In the genomic region with DNA sequence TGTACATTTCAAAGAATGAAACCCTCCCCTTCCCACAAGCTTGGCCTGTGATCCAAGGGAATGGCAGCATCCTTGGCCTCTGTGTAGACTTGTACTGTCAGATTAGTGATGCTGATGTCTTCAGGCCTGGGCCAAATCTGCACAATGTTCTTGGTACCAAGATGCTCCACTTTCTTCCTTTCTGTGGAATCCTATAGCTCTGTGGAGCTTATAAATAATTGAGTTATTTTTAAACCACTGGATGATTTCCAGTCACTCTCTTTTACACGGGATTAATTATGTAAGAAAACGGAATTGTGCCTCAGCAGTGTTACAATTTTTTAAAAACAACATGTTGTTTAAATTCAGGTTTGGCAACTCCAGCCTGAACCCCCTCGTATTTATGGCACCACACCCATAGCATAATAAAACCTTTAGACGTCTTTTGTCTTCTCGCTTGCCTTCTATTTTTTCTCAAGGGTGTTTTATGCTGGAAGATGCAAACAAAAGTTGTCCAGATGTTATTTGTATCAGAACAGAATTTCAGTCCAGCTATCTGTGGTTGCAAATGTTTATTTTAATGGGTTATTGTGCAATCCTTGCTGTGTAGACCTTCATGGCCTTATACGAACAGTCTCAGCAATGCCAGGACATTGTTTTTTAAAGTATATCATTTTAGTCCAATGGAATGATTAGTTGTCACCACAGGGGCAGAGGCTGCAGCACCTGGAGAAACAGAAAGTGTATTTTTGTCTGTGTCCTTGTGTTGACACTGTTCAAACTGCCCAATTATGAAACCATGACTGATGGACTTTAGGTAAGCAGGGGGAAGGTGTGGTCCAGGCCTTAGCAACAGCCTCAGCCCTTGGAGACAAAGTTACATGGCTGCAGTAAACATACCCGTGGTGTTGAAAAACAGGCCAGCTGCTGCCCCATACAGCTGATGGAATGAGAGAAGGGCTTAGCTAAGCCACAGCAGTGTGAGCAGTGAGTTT, we compare ENCODE assay signal across 9 mouse cellular contexts.
DNase-seq lines count a peak whose midpoint lies in the region; ATAC-seq and TF ChIP-seq lines count a peak whose summit lies in the region.
"Had no signal": no experiment of that assay in that cellular context is flagged by ENCODE, and none has a peak within 500 bp of the region (broad histone marks: within the 10 kb centered on the region; RNA-seq: fewer than 3 reads in every experiment).

No protein-coding gene starts in this region.

- H3K27ac ChIP-seq in midbrain, embryonic 11.5 days (ENCODE audit: low read depth, low read length), result no peak overlapping the region
- H3K27ac ChIP-seq in midbrain, embryonic 10.5 days (replicated peaks), result no peak overlapping the region
- peak overlapping the region; percentile 59; the same call in 1 of the 2 replicates for H3K27ac ChIP-seq in stomach, embryonic 15.5 days
- no peak overlapping the region for H3K27ac ChIP-seq in forebrain, embryonic 14.5 days (ENCODE audit: low read depth, low read length)
- H3K27ac ChIP-seq: neural tube, embryonic 15.5 days had no signal

- no peaks in the 10 kb centered on the region for H3K4me1 ChIP-seq in midbrain, embryonic 11.5 days (ENCODE audit: control insufficient read depth, insufficient read depth, low read length)
- H3K4me1 ChIP-seq in midbrain, embryonic 10.5 days, result no peaks in the 10 kb centered on the region
- no peaks in the 10 kb centered on the region; the same call in 1 of the 2 replicates for H3K4me1 ChIP-seq in lung, adult 2 months (ENCODE audit: control insufficient read depth, insufficient read depth, low read length)
- no peaks in the 10 kb centered on the region for H3K4me1 ChIP-seq in stomach, embryonic 15.5 days
- H3K4me1 ChIP-seq in forebrain, embryonic 14.5 days (ENCODE audit: control insufficient read depth, insufficient read depth, low read length), result no peaks in the 10 kb centered on the region
- H3K4me1 ChIP-seq: neural tube, embryonic 15.5 days had no signal

- DNase-seq in adrenal gland, adult 2 months, result peak; percentile 16
- DNase-seq in adrenal gland, postnatal 10 days, result no peak
- DNase-seq in midbrain, embryonic 11.5 days (ENCODE audit: low spot score, missing footprints), result no peak
- no peak for DNase-seq in midbrain, embryonic 10.5 days (ENCODE audit: low spot score)
- DNase-seq in lung, adult 2 months, result peak; percentile 11
- DNase-seq in retina, postnatal 1 day, result no peak
- no peak for DNase-seq in forebrain, embryonic 14.5 days (ENCODE audit: low spot score)

- no peak overlapping the region for H3K4me3 ChIP-seq in midbrain, embryonic 11.5 days (ENCODE audit: low read depth, low read length)
- H3K4me3 ChIP-seq in midbrain, embryonic 10.5 days, result no peak overlapping the region
- H3K4me3 ChIP-seq in lung, adult 2 months (replicated peaks; ENCODE audit: extremely low read depth, low read depth, low read length), result no peak overlapping the region
- H3K4me3 ChIP-seq in stomach, embryonic 15.5 days (replicated peaks), result no peak overlapping the region
- H3K4me3 ChIP-seq in forebrain, embryonic 14.5 days (ENCODE audit: low read depth, low read length), result no peak overlapping the region
- H3K4me3 ChIP-seq: neural tube, embryonic 15.5 days had no signal

- H3K9me3 ChIP-seq in midbrain, embryonic 11.5 days (ENCODE audit: control insufficient read depth, low read length), result no peaks in the 10 kb centered on the region
- no peaks in the 10 kb centered on the region for H3K9me3 ChIP-seq in midbrain, embryonic 10.5 days (replicated peaks)
- no peaks in the 10 kb centered on the region for H3K9me3 ChIP-seq in stomach, embryonic 15.5 days
- no peaks in the 10 kb centered on the region for H3K9me3 ChIP-seq in forebrain, embryonic 14.5 days (replicated peaks; ENCODE audit: control insufficient read depth, low read length)
- H3K9me3 ChIP-seq: neural tube, embryonic 15.5 days had no signal

- no peaks in the 10 kb centered on the region for H3K36me3 ChIP-seq in midbrain, embryonic 11.5 days (ENCODE audit: control insufficient read depth, insufficient read depth, low read length)
- H3K36me3 ChIP-seq in midbrain, embryonic 10.5 days, result no peaks in the 10 kb centered on the region
- H3K36me3 ChIP-seq in stomach, embryonic 15.5 days, result no peaks in the 10 kb centered on the region
- H3K36me3 ChIP-seq in forebrain, embryonic 14.5 days (ENCODE audit: control insufficient read depth, insufficient read depth, low read length), result no peaks in the 10 kb centered on the region
- H3K36me3 ChIP-seq: neural tube, embryonic 15.5 days had no signal

- H3K9ac ChIP-seq in midbrain, embryonic 11.5 days (ENCODE audit: low read length), result no peak overlapping the region
- no peak overlapping the region for H3K9ac ChIP-seq in stomach, embryonic 15.5 days
- no peak overlapping the region for H3K9ac ChIP-seq in forebrain, embryonic 14.5 days (ENCODE audit: low read length)
- H3K9ac ChIP-seq: neural tube, embryonic 15.5 days had no signal

- H3K4me2 ChIP-seq in midbrain, embryonic 11.5 days, result no peak overlapping the region
- H3K4me2 ChIP-seq in stomach, embryonic 15.5 days, result no peak overlapping the region
- H3K4me2 ChIP-seq in forebrain, embryonic 14.5 days (ENCODE audit: low read length), result no peak overlapping the region
- H3K4me2 ChIP-seq: neural tube, embryonic 15.5 days had no signal

- 80% methylated on average over 7 of the region's 7 CpGs for WGBS in midbrain, embryonic 11.5 days
- 82% methylated on average over 7 of the region's 7 CpGs for WGBS in midbrain, embryonic 10.5 days
- 54% methylated on average over 7 of the region's 7 CpGs for WGBS in lung, adult 2 months
- WGBS in stomach, embryonic 15.5 days, result 38% methylated on average over 7 of the region's 7 CpGs
- WGBS in forebrain, embryonic 14.5 days, result 73% methylated on average over 7 of the region's 7 CpGs

- TF ChIP-seq POLR2A in lung, adult 2 months (IDR thresholded peaks at IDR 0.05; ENCODE audit: borderline replicate concordance, extremely low read depth, low read depth, low read length), result no peak

- no peak for TF ChIP-seq CTCF in lung, adult 2 months (IDR thresholded peaks at IDR 0.05; ENCODE audit: insufficient read depth, low read length)

- ATAC-seq in midbrain, embryonic 11.5 days (ENCODE audit: low FRiP score), result 0 out of 2 replicates have a peak, but pooled peaks have one; percentile 27
- ATAC-seq in stomach, embryonic 15.5 days (ENCODE audit: insufficient read depth, low FRiP score, low read depth), result no peak
- no peak for ATAC-seq in forebrain, embryonic 14.5 days

- no peaks in the 10 kb centered on the region for H3K27me3 ChIP-seq in midbrain, embryonic 11.5 days (ENCODE audit: control insufficient read depth, insufficient read depth, low read length)
- H3K27me3 ChIP-seq in midbrain, embryonic 10.5 days (ENCODE audit: low read depth, poor library complexity, severe bottlenecking), result no peaks in the 10 kb centered on the region
- H3K27me3 ChIP-seq in stomach, embryonic 15.5 days (replicated peaks), result no peaks in the 10 kb centered on the region
- no peaks in the 10 kb centered on the region for H3K27me3 ChIP-seq in forebrain, embryonic 14.5 days (replicated peaks; ENCODE audit: control insufficient read depth, insufficient read depth, low read length)
- H3K27me3 ChIP-seq: neural tube, embryonic 15.5 days had no signal

Comparison
In these comparisons a context has a peak if more than half of its experiments do, and no peak if none do; other contexts are left out.
1. DNase-seq: peak in adrenal gland, adult 2 months (single experiment) and lung, adult 2 months (single experiment); none in adrenal gland, postnatal 10 days (single experiment), midbrain, embryonic 11.5 days (single experiment), midbrain, embryonic 10.5 days (single experiment), retina, postnatal 1 day (single experiment) and forebrain, embryonic 14.5 days (single experiment).